Mouse (Mus musculus) forebrain, embryonic 16.5 days (tissue): Measurements from ENCODE around the gene Egfr. TPM values are rescaled to one million over a fixed set of nuclear protein-coding genes. Genes with fewer than 3 reads are reported as not detected.
A peak's percentile ranks its signal among the peaks of the same experiment; 100 is the strongest.

Experiments used
- ATAC-seq: fragments of 200-750 bp; cut with Nextera tagmentation; 2 replicates; pipeline ENCODE4 v1.8.0; 2017; ENCODE audit warnings: mild to moderate bottlenecking, moderate library complexity
- H3K27ac ChIP-seq: fragments of 300-500 bp; sonication (generic); 2 replicates; pipeline ENCODE4 v1.5.1; 2014; ENCODE audit warnings: low read length, control low read depth
- H3K27me3 ChIP-seq: fragments of 300-500 bp; sonication (generic); replicated peaks from 2 replicates; pipeline ENCODE4 v1.6.1; 2014; ENCODE audit warnings: low read length; ENCODE audit not compliant: control insufficient read depth, insufficient read depth
- H3K36me3 ChIP-seq: fragments of 300-500 bp; sonication (generic); 2 replicates; pipeline ENCODE4 v1.6.1; 2014; ENCODE audit not compliant: control insufficient read depth, insufficient read depth
- H3K4me1 ChIP-seq: fragments of 300-500 bp; sonication (generic); replicated peaks from 2 replicates; pipeline ENCODE4 v1.6.1; 2014; ENCODE audit warnings: low read length; ENCODE audit not compliant: control insufficient read depth, insufficient read depth
- H3K4me2 ChIP-seq: fragments of 300-500 bp; sonication (generic); 2 replicates; pipeline ENCODE4 v1.6.1; 2014; ENCODE audit warnings: mild to moderate bottlenecking, low read length, control low read depth
- H3K4me3 ChIP-seq: fragments of 300-500 bp; sonication (generic); replicated peaks from 2 replicates; pipeline ENCODE4 v1.5.1; 2014; ENCODE audit warnings: mild to moderate bottlenecking, low read length, control low read depth
- H3K9ac ChIP-seq: fragments of 300-500 bp; sonication (generic); replicated peaks from 2 replicates; pipeline ENCODE4 v1.6.1; 2014; ENCODE audit warnings: low read depth, low read length, control low read depth
- H3K9me3 ChIP-seq: fragments of 300-500 bp; sonication (generic); 2 replicates; pipeline ENCODE4 v1.6.1; 2016; ENCODE audit warnings: low read length; ENCODE audit not compliant: control insufficient read depth
- WGBS: fragments of 180-500 bp; shearing (Covaris S2); extraction: QIAGEN DNeasy Blood & Tissue Kit; methylation state at CpG from one replicate; pipeline ENCODE4 v1.1.7; 2014; 5-methylcytosine and 5-hydroxymethylcytosine counted together
- polyA plus RNA-seq: library from polyadenylated mRNA; unstranded; fragments of >200 nt; fragmentation: Nextera tagmentation; extraction: Ambion mirVana; gene quantifications from 2 replicates; pipeline ENCODE4 v1.2.1, GENCODE M21; 2015

Gene Egfr
- polyA plus RNA-seq, 1 experiment from 2014 or later = 2.5 TPM

GRCm38 (mm10) chr11:16935577-16936236 lies 183.7 kb downstream of the Egfr start:
- no peaks in the 10 kb centered on the region for H3K4me1 ChIP-seq
- 69% methylated on average over 6 of the region's 6 CpGs for WGBS
- no peak overlapping the region for H3K27ac ChIP-seq
- no peaks in the 10 kb centered on the region for H3K27me3 ChIP-seq
- no peak for ATAC-seq
- H3K9ac ChIP-seq = no peak overlapping the region
- H3K4me3 ChIP-seq = no peak overlapping the region
- no peak overlapping the region for H3K4me2 ChIP-seq
- H3K9me3 ChIP-seq = no peaks in the 10 kb centered on the region; the same call in 1 of the 2 replicates
- H3K36me3 ChIP-seq = no peaks in the 10 kb centered on the region

GRCm38 (mm10) chr11:16941103-16941793 lies 189.2 kb downstream of the Egfr start:
- Histone ChIP-seq H3K4me2 (no peak overlapping the region), H3K27ac (peak overlapping the region; percentile 10; the same call in 1 of the 2 replicates), H3K27me3 (no peaks in the 10 kb centered on the region), H3K4me1 (peaks cover 10% of the 10 kb centered on the region), H3K9me3 (no peaks in the 10 kb centered on the region; the same call in 1 of the 2 replicates), H3K9ac (no peak overlapping the region), H3K36me3 (no peaks in the 10 kb centered on the region), H3K4me3 (no peak overlapping the region)
- WGBS = 31% methylated on average over 4 of the region's 4 CpGs
- peak; percentile 87 for ATAC-seq

- H3K4me1 ChIP-seq = peaks cover 10% of the 10 kb centered on the region
- no peaks in the 10 kb centered on the region for H3K27me3 ChIP-seq
- no peaks in the 10 kb centered on the region for H3K9me3 ChIP-seq
- H3K4me3 ChIP-seq = no peak overlapping the region
- no peaks in the 10 kb centered on the region for H3K36me3 ChIP-seq
- WGBS = 47% methylated on average over 4 of the region's 4 CpGs
- no peak overlapping the region for H3K27ac ChIP-seq
- no peak overlapping the region for H3K9ac ChIP-seq
- ATAC-seq = peak; percentile 74
- no peak overlapping the region for H3K4me2 ChIP-seq
Measured at GRCm38 (mm10) chr11:16941973-16942452, 190.0 kb downstream of the Egfr start.

DNA sequence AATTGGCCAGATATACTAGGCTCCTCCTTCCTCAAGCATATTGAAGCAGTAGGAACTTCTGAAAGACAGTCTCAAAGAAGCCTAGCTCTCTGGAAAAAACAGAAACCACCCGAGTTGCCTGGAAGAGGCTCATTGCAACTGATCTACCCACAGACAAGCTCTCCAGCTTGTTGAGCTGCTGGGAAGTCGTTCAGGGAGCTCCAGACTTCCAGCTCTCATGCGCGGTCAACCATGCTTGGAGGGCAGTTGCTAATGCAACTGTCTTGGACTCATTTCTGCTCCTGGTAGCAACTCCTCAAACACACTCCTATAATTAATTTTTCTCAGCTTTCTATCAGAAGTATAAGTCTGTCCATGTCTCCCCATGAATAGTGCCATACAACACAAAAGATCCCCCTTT lies 191.0 kb downstream of the Egfr start:
- ATAC-seq = no peak
- H3K36me3 ChIP-seq = no peaks in the 10 kb centered on the region

DNA sequence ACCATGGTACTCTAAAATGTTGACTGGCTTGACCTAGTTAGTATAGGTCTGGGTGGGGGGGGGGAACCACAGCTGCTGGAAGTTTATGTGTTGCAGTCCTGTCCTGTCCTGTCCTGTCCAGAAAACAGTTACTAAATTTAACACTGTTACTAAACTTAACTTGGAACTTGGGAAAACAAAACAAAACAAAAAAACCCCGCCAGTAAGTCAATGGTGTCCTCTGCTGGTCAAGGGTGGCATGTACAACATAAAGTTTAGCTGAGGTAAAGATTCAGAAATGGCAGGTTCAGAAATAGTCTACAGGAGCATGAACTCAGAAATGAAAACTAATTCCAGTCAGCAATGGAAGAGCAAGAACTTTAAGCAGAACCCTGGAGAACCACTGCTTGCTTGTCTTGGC lies 196.8 kb downstream of the Egfr start:
- no peaks in the 10 kb centered on the region for H3K9me3 ChIP-seq
- H3K27ac ChIP-seq = no peak overlapping the region
- ATAC-seq = no peak
- 34% methylated on average over 1 of the region's 1 CpGs for WGBS
- no peaks in the 10 kb centered on the region for H3K27me3 ChIP-seq
- H3K36me3 ChIP-seq = no peaks in the 10 kb centered on the region
- H3K4me3 ChIP-seq = no peak overlapping the region
- peaks cover 5% of the 10 kb centered on the region; the same call in 1 of the 2 replicates for H3K4me1 ChIP-seq
- H3K4me2 ChIP-seq = no peak overlapping the region
- H3K9ac ChIP-seq = no peak overlapping the region

More for the DNA sequence above, 191.0 kb downstream of the Egfr start:
- Histone ChIP-seq H3K9ac (no peak overlapping the region), H3K4me2 (no peak overlapping the region), H3K27ac (no peak overlapping the region), H3K4me3 (no peak overlapping the region), H3K4me1 (peaks cover 10% of the 10 kb centered on the region), H3K27me3 (no peaks in the 10 kb centered on the region), H3K9me3 (no peaks in the 10 kb centered on the region)
- 87% methylated on average over 4 of the region's 4 CpGs for WGBS

DNA sequence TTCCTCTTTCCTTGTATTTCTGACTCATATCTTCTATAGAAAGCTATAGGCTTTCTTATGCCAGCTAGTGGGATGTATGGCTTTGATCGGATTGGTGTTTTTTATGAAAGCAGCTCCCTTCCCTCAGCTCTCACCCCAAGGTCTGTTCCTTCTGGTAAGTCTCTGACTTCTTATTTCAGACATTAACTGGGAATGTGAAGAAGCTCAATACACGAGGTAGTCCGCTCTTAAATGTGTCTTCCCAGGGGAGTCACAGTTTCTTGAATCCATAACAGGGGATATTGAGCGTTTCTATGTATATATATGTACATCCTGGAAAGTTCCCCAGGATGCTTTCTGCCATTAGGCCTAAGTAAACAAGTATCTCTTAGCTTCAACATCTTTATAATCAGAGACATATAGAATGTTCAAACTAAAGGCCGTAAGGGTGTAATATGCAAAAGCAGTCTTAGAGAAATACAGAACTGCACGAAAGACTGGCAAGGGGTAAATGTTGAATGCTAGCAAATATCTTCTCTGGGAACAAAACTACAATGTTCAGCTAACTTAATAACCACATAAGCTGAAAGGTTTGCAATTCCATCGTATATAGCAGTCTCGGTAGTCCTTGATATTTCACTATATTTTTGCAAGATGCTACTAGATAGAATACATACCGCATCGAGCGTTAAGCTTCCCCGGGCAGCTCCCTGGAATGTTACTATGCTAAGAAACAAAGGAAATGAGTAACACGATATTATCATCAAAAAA lies 198.4 kb downstream of the Egfr start:
- 47% methylated on average over 13 of the region's 13 CpGs for WGBS
- Histone ChIP-seq H3K27ac (no peak overlapping the region), H3K4me2 (peak overlapping the region; percentile 56), H3K4me1 (peaks cover 5% of the 10 kb centered on the region; the same call in 1 of the 2 replicates), H3K9me3 (no peaks in the 10 kb centered on the region), H3K36me3 (no peaks in the 10 kb centered on the region), H3K4me3 (peak overlapping the region; percentile 52), H3K9ac (peak overlapping the region; percentile 44; the same call in 1 of the 2 replicates), H3K27me3 (no peaks in the 10 kb centered on the region)
- no peak for ATAC-seq

GRCm38 (mm10) chr11:16950976-16951760 lies 199.2 kb downstream of the Egfr start, which contains the start of gene Fbxo48:
Fbxo48 (plus strand) TSS chr11:16951375.
- peak within 1 kb of the TSS; percentile 58 for H3K9ac ChIP-seq
- H3K9me3 ChIP-seq = no peaks in the 10 kb centered on the region
- H3K4me2 ChIP-seq = peak within 1 kb of the TSS; percentile 75
- H3K4me1 ChIP-seq = peaks cover 5% of the 10 kb centered on the region; the same call in 1 of the 2 replicates
- no peak within 1 kb of the TSS for H3K27ac ChIP-seq
- H3K4me3 ChIP-seq = peak within 1 kb of the TSS; percentile 52
- H3K36me3 ChIP-seq = no peaks in the 10 kb centered on the region
- 0% methylated on average over 38 of the region's 38 CpGs for WGBS
- no peaks in the 10 kb centered on the region for H3K27me3 ChIP-seq
- ATAC-seq = peak; percentile 100

GRCm38 (mm10) chr11:16951761-16952010 lies 199.7 kb downstream of the Egfr start:
- peak overlapping the region; percentile 52 for H3K4me3 ChIP-seq
- peak overlapping the region; percentile 58 for H3K9ac ChIP-seq
- ATAC-seq = no peak
- WGBS = 2% methylated on average over 9 of the region's 9 CpGs
- no peaks in the 10 kb centered on the region for H3K9me3 ChIP-seq
- no peak overlapping the region for H3K27ac ChIP-seq
- H3K4me1 ChIP-seq = peaks cover 5% of the 10 kb centered on the region; the same call in 1 of the 2 replicates
- peak overlapping the region; percentile 75 for H3K4me2 ChIP-seq
- no peaks in the 10 kb centered on the region for H3K36me3 ChIP-seq
- no peaks in the 10 kb centered on the region for H3K27me3 ChIP-seq
